In the genomic region with DNA sequence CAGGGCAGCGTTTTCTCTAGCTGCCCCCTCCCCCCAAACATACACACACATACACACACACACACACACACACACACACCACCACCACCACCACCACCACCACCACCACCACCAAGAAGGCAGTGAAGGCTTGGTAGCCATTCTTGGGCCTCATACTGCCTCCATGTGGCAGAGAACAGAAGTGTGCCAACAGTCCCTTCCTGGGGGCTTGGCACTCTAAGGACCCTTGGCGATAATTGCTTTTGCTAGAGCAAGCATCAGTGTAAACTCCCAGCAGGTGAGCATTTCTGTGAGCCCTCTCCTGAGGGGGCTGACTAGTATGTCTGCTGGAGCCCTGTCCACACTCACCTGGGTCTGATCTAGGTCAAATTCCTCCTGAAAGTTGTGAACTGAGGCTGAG, we compare ENCODE assay signal across 11 mouse cellular contexts. TPM values are rescaled to one million over a fixed set of nuclear protein-coding genes. Genes with fewer than 3 reads are reported as not detected.
DNase-seq lines count a peak whose midpoint lies in the region; ATAC-seq and TF ChIP-seq lines count a peak whose summit lies in the region.
"Had no signal": no experiment of that assay in that cellular context is flagged by ENCODE, and none has a peak within 500 bp of the region (broad histone marks: within the 10 kb centered on the region; RNA-seq: fewer than 3 reads in every experiment).

No protein-coding gene starts in this region.

- no peak overlapping the region for H3K4me2 ChIP-seq in forebrain, postnatal 0 days (ENCODE audit: low read depth)
- H3K4me2 ChIP-seq in forebrain, embryonic 11.5 days (ENCODE audit: low read depth, low read length, severe bottlenecking): no peak overlapping the region
- H3K4me2 ChIP-seq: intestine, embryonic 15.5 days; lung, embryonic 15.5 days had no signal

- no peaks in the 10 kb centered on the region for H3K27me3 ChIP-seq in forebrain, postnatal 0 days (ENCODE audit: insufficient read depth, low read length)
- H3K27me3 ChIP-seq in forebrain, embryonic 11.5 days (ENCODE audit: control insufficient read depth, insufficient read depth, low read length): no peaks in the 10 kb centered on the region
- no peaks in the 10 kb centered on the region for H3K27me3 ChIP-seq in ES-Bruce4 (ENCODE audit: control insufficient read depth, insufficient read depth, low read length, poor library complexity, severe bottlenecking)
- H3K27me3 ChIP-seq: intestine, embryonic 15.5 days; lung, embryonic 15.5 days had no signal

- 0 out of 2 replicates have a peak, but pooled peaks have one; percentile 30 for ATAC-seq in forebrain, postnatal 0 days
- ATAC-seq in forebrain, embryonic 11.5 days (replicated peaks; ENCODE audit: low FRiP score): no peak
- 0 out of 2 replicates have a peak, but pooled peaks have one; percentile 33 for ATAC-seq in megakaryocyte progenitor cell, adult 5-6 weeks (replicated peaks; ENCODE audit: poor library complexity)

- H3K9me3 ChIP-seq in forebrain, postnatal 0 days (ENCODE audit: low read length): no peaks in the 10 kb centered on the region
- no peaks in the 10 kb centered on the region for H3K9me3 ChIP-seq in forebrain, embryonic 11.5 days (ENCODE audit: control insufficient read depth, low read length)
- no peaks in the 10 kb centered on the region for H3K9me3 ChIP-seq in ES-Bruce4 (replicated peaks; ENCODE audit: control insufficient read depth, insufficient read depth, low read length, poor library complexity, severe bottlenecking)
- H3K9me3 ChIP-seq: intestine, embryonic 15.5 days; lung, embryonic 15.5 days had no signal

- TF ChIP-seq CTCF in forebrain, postnatal 0 days (IDR thresholded peaks at IDR 0.05; ENCODE audit: low read depth): peak; percentile 58
- peak; percentile 22; the same call in 1 of the 2 replicates for TF ChIP-seq CTCF in lung, adult 2 months (IDR thresholded peaks at IDR 0.05; ENCODE audit: insufficient read depth, low read length)
- TF ChIP-seq CTCF in ES-Bruce4 (IDR thresholded peaks at IDR 0.05; ENCODE audit: low read depth, low read length): peak; percentile 65

- TF ChIP-seq POLR2A in lung, adult 2 months (IDR thresholded peaks at IDR 0.05; ENCODE audit: borderline replicate concordance, extremely low read depth, low read depth, low read length): no peak
- TF ChIP-seq POLR2A in ES-Bruce4 (IDR thresholded peaks at IDR 0.05; ENCODE audit: insufficient read depth, low read length): no peak

- H3K36me3 ChIP-seq in forebrain, postnatal 0 days (ENCODE audit: insufficient read depth): peaks cover 61% of the 10 kb centered on the region
- peaks cover 15% of the 10 kb centered on the region for H3K36me3 ChIP-seq in forebrain, embryonic 11.5 days (ENCODE audit: control insufficient read depth, insufficient read depth, low read length)
- peaks cover 13% of the 10 kb centered on the region; the same call in 1 of the 2 replicates for H3K36me3 ChIP-seq in ES-Bruce4 (ENCODE audit: control insufficient read depth, insufficient read depth, low read length, poor library complexity, severe bottlenecking)

- no peak overlapping the region for H3K27ac ChIP-seq in forebrain, postnatal 0 days (ENCODE audit: low read depth, low read length)
- no peak overlapping the region for H3K27ac ChIP-seq in forebrain, embryonic 11.5 days (ENCODE audit: low read depth, low read length)
- H3K27ac ChIP-seq in ES-Bruce4 (ENCODE audit: insufficient read depth, low read length): no peak overlapping the region
- H3K27ac ChIP-seq: intestine, embryonic 15.5 days; lung, embryonic 15.5 days had no signal

- no peaks in the 10 kb centered on the region for H3K4me1 ChIP-seq in forebrain, postnatal 0 days (ENCODE audit: insufficient read depth)
- H3K4me1 ChIP-seq in forebrain, embryonic 11.5 days (replicated peaks; ENCODE audit: control insufficient read depth, insufficient read depth, low read length): no peaks in the 10 kb centered on the region
- H3K4me1 ChIP-seq in lung, adult 2 months (ENCODE audit: control insufficient read depth, insufficient read depth, low read length): no peaks in the 10 kb centered on the region
- peaks cover 2% of the 10 kb centered on the region for H3K4me1 ChIP-seq in ES-Bruce4 (ENCODE audit: control insufficient read depth, insufficient read depth, low read length)
- H3K4me1 ChIP-seq: intestine, embryonic 15.5 days; lung, embryonic 15.5 days had no signal

- WGBS in forebrain, postnatal 0 days: 63% methylated on average over 2 of the region's 2 CpGs
- WGBS in forebrain, embryonic 11.5 days: 70% methylated on average over 2 of the region's 2 CpGs
- 49% methylated on average over 2 of the region's 2 CpGs for WGBS in lung, adult 2 months

- DNase-seq in forebrain, postnatal 0 days: no peak
- DNase-seq in forebrain, embryonic 11.5 days (ENCODE audit: low spot score): no peak
- DNase-seq in lung, adult 2 months: no peak
- DNase-seq in lung, postnatal 36 days: no peak
- DNase-seq in right cerebral cortex, adult 18-20 months: no peak
- no peak for DNase-seq in layer of hippocampus, adult 8-10 months (ENCODE audit: low spot score in 2 of 2)
- DNase-seq: layer of hippocampus, postnatal 36 days had no signal

- no peak overlapping the region for H3K4me3 ChIP-seq in forebrain, postnatal 0 days (ENCODE audit: low read depth, low read length)
- H3K4me3 ChIP-seq in forebrain, embryonic 11.5 days (ENCODE audit: low read depth, low read length): no peak overlapping the region
- no peak overlapping the region for H3K4me3 ChIP-seq in lung, adult 2 months (replicated peaks; ENCODE audit: extremely low read depth, low read depth, low read length)
- H3K4me3 ChIP-seq in ES-Bruce4 (ENCODE audit: low read depth, low read length): no peak overlapping the region
- H3K4me3 ChIP-seq: intestine, embryonic 15.5 days; lung, embryonic 15.5 days had no signal

- H3K9ac ChIP-seq in forebrain, postnatal 0 days: no peak overlapping the region
- no peak overlapping the region for H3K9ac ChIP-seq in forebrain, embryonic 11.5 days (ENCODE audit: low read length)
- no peak overlapping the region for H3K9ac ChIP-seq in ES-Bruce4 (ENCODE audit: low read depth, poor library complexity, severe bottlenecking)
- H3K9ac ChIP-seq: intestine, embryonic 15.5 days; lung, embryonic 15.5 days had no signal

- no peak for TF ChIP-seq EP300 in ES-Bruce4 (IDR thresholded peaks at IDR 0.05; ENCODE audit: insufficient read depth, low read depth, low read length)

RNA-seq across cellular contexts. Expression of a gene that starts 1.8 kb away (rescaled TPM):
- 4.7 and 6.2 TPM in 2 replicates for total RNA-seq in forebrain, postnatal 0 days (2014; rRNA removed)
- polyA plus RNA-seq in forebrain, postnatal 0 days (2015; fragmentation: Nextera tagmentation; extraction: Ambion mirVana): 0.82 and 0.92 TPM in 2 replicates
- polyA plus RNA-seq in forebrain, embryonic 11.5 days (2014; fragmentation: Nextera tagmentation; extraction: Ambion mirVana): 2.7 and 3.3 TPM in 2 replicates
- polyA plus RNA-seq in lung, adult 2 months (2012; rRNA removed): 7.7 and 22.4 TPM in 2 replicates
- polyA plus RNA-seq in ES-Bruce4 (2011; ENCODE audit: insufficient read depth, insufficient read length, low read depth, missing spikeins): 0.42 and 0.99 TPM in 2 replicates
- total RNA-seq in megakaryocyte progenitor cell, adult 5-6 weeks (2015): 0.94 and 3.5 TPM in 2 replicates
- total RNA-seq in megakaryocyte progenitor cell, adult 5-6 weeks (2017): 2.9 and 4.0 TPM in 2 replicates
- 10 to 100 TPM in 1 of 4 experiments, 1 to 10 TPM in 3; 5.8 to 12.1 (median 8.2) TPM for total RNA-seq in layer of hippocampus, adult 8-10 months (2022)

RNA-seq across cellular contexts. Expression of a gene that starts 14.7 kb away (rescaled TPM):
- total RNA-seq in forebrain, postnatal 0 days (2014; rRNA removed): 20.2 and 22.0 TPM in 2 replicates
- 23.3 and 30.0 TPM in 2 replicates for polyA plus RNA-seq in forebrain, postnatal 0 days (2015; fragmentation: Nextera tagmentation; extraction: Ambion mirVana)
- polyA plus RNA-seq in forebrain, embryonic 11.5 days (2014; fragmentation: Nextera tagmentation; extraction: Ambion mirVana): 59.7 and 68.7 TPM in 2 replicates
- polyA plus RNA-seq in lung, adult 2 months (2012; rRNA removed): 70.0 and 78.3 TPM in 2 replicates
- polyA plus RNA-seq in ES-Bruce4 (2011; ENCODE audit: insufficient read depth, insufficient read length, low read depth, missing spikeins): 46.4 and 46.7 TPM in 2 replicates
- 58.5 and 67.8 TPM in 2 replicates for total RNA-seq in megakaryocyte progenitor cell, adult 5-6 weeks (2015)
- total RNA-seq in megakaryocyte progenitor cell, adult 5-6 weeks (2017): 27.7 and 32.6 TPM in 2 replicates
- 10 to 100 TPM; 23.1 to 33.9 (median 27.9) TPM for total RNA-seq in layer of hippocampus, adult 8-10 months (2022)

RNA-seq across cellular contexts. Expression of a gene that starts 26.8 kb away (rescaled TPM):
- total RNA-seq in forebrain, postnatal 0 days (2014; rRNA removed): 289 and 291 TPM in 2 replicates
- polyA plus RNA-seq in forebrain, postnatal 0 days (2015; fragmentation: Nextera tagmentation; extraction: Ambion mirVana): 361 and 363 TPM in 2 replicates
- 441 and 443 TPM in 2 replicates for polyA plus RNA-seq in forebrain, embryonic 11.5 days (2014; fragmentation: Nextera tagmentation; extraction: Ambion mirVana)
- polyA plus RNA-seq in lung, adult 2 months (2012; rRNA removed): 83.2 and 101 TPM in 2 replicates
- 323 and 334 TPM in 2 replicates for polyA plus RNA-seq in ES-Bruce4 (2011; ENCODE audit: insufficient read depth, insufficient read length, low read depth, missing spikeins)
- 143 and 154 TPM in 2 replicates for total RNA-seq in megakaryocyte progenitor cell, adult 5-6 weeks (2015)
- total RNA-seq in megakaryocyte progenitor cell, adult 5-6 weeks (2017): 187 and 191 TPM in 2 replicates
- total RNA-seq in layer of hippocampus, adult 8-10 months (2022): 100 to 1,000 TPM; 122 to 134 (median 134) TPM

RNA-seq across cellular contexts. Expression of a gene that starts 29.0 kb away (rescaled TPM):
- total RNA-seq in forebrain, postnatal 0 days (2014; rRNA removed): 34.2 and 37.5 TPM in 2 replicates
- 9.2 and 25.6 TPM in 2 replicates for polyA plus RNA-seq in forebrain, postnatal 0 days (2015; fragmentation: Nextera tagmentation; extraction: Ambion mirVana)
- polyA plus RNA-seq in forebrain, embryonic 11.5 days (2014; fragmentation: Nextera tagmentation; extraction: Ambion mirVana): 28.8 and 31.4 TPM in 2 replicates
- 85.9 and 90.1 TPM in 2 replicates for polyA plus RNA-seq in lung, adult 2 months (2012; rRNA removed)
- 13.0 and 15.3 TPM in 2 replicates for polyA plus RNA-seq in ES-Bruce4 (2011; ENCODE audit: insufficient read depth, insufficient read length, low read depth, missing spikeins)
- total RNA-seq in megakaryocyte progenitor cell, adult 5-6 weeks (2015): 23.3 and 27.5 TPM in 2 replicates
- 13.6 and 18.7 TPM in 2 replicates for total RNA-seq in megakaryocyte progenitor cell, adult 5-6 weeks (2017)
- 10 to 100 TPM; 31.0 to 44.2 (median 38.4) TPM for total RNA-seq in layer of hippocampus, adult 8-10 months (2022)

RNA-seq across cellular contexts. Expression of a gene that starts 29.0 kb away (rescaled TPM):
- 37.8 and 39.5 TPM in 2 replicates for total RNA-seq in forebrain, postnatal 0 days (2014; rRNA removed)
- 68.1 and 72.5 TPM in 2 replicates for polyA plus RNA-seq in forebrain, postnatal 0 days (2015; fragmentation: Nextera tagmentation; extraction: Ambion mirVana)
- polyA plus RNA-seq in forebrain, embryonic 11.5 days (2014; fragmentation: Nextera tagmentation; extraction: Ambion mirVana): 72.1 and 73.4 TPM in 2 replicates
- polyA plus RNA-seq in lung, adult 2 months (2012; rRNA removed): 39.5 and 46.2 TPM in 2 replicates
- polyA plus RNA-seq in ES-Bruce4 (2011; ENCODE audit: insufficient read depth, insufficient read length, low read depth, missing spikeins): 15.4 and 16.4 TPM in 2 replicates
- 25.4 and 26.4 TPM in 2 replicates for total RNA-seq in megakaryocyte progenitor cell, adult 5-6 weeks (2015)
- 16.6 and 21.5 TPM in 2 replicates for total RNA-seq in megakaryocyte progenitor cell, adult 5-6 weeks (2017)
- total RNA-seq in layer of hippocampus, adult 8-10 months (2022): 10 to 100 TPM; 54.8 to 62.3 (median 57.7) TPM
